Mouse (Mus musculus) embryonic facial prominence, embryonic 10.5 days (tissue): ENCODE measurements at regions not wholly inside any gene's neighbourhood (a gene's known extent, or its start where the extent isn't known, plus 50 kb on each side); places are given as distances from the start of the nearest gene placed in this dataset.

Experiments used
- DNase-seq: peaks from one replicate; pipeline ENCODE4 v3.0.0-alpha.2; 2017; ENCODE audit warnings: low spot score
- H3K27ac ChIP-seq: fragments of 300-500 bp; sonication (generic); replicated peaks from 2 replicates; pipeline ENCODE4 v1.5.1; 2016; ENCODE audit warnings: mild to moderate bottlenecking
- H3K27me3 ChIP-seq: fragments of 300-500 bp; sonication (generic); replicated peaks from 2 replicates; pipeline ENCODE4 v1.6.1; 2016; ENCODE audit warnings: low read depth, mild to moderate bottlenecking; ENCODE audit not compliant: poor library complexity, severe bottlenecking
- H3K36me3 ChIP-seq: fragments of 300-500 bp; sonication (generic); replicated peaks from 2 replicates; pipeline ENCODE4 v1.6.1; 2016; ENCODE audit warnings: mild to moderate bottlenecking, moderate library complexity
- H3K4me1 ChIP-seq: fragments of 300-500 bp; sonication (generic); 2 replicates; pipeline ENCODE4 v1.6.1; 2016
- H3K4me3 ChIP-seq: fragments of 300-500 bp; sonication (generic); 2 replicates; pipeline ENCODE4 v1.5.1; 2016; ENCODE audit warnings: mild to moderate bottlenecking, moderate library complexity
- H3K9me3 ChIP-seq: fragments of 300-500 bp; sonication (generic); 2 replicates; pipeline ENCODE4 v1.6.1; 2016; ENCODE audit warnings: mild to moderate bottlenecking
- WGBS: fragments of 180-500 bp; shearing (Covaris S2); methylation state at CpG from one replicate; pipeline ENCODE4 v1.1.7; 2016; 5-methylcytosine and 5-hydroxymethylcytosine counted together

GRCm38 (mm10) chr6:89236226-89236625 is 126.2 kb downstream of the Plxna1 start:
- peaks cover 26% of the 10 kb centered on the region for H3K27me3 ChIP-seq
- DNase-seq: no peak
- peaks cover 35% of the 10 kb centered on the region for H3K4me1 ChIP-seq
- no peaks in the 10 kb centered on the region for H3K9me3 ChIP-seq
- H3K27ac ChIP-seq: no peak overlapping the region
- WGBS: 16% methylated on average over 8 of the region's 8 CpGs
- no peak overlapping the region for H3K4me3 ChIP-seq
- H3K36me3 ChIP-seq: no peaks in the 10 kb centered on the region

GRCm38 (mm10) chr6:89236892-89237646 is 125.4 kb downstream of the Plxna1 start:
- H3K27me3 ChIP-seq: peaks cover 26% of the 10 kb centered on the region
- H3K4me1 ChIP-seq: peaks cover 38% of the 10 kb centered on the region
- 83% methylated on average over 10 of the region's 10 CpGs for WGBS
- H3K4me3 ChIP-seq: no peak overlapping the region
- H3K9me3 ChIP-seq: no peaks in the 10 kb centered on the region
- H3K27ac ChIP-seq: no peak overlapping the region
- no peaks in the 10 kb centered on the region for H3K36me3 ChIP-seq
- no peak for DNase-seq

- H3K36me3 ChIP-seq: no peaks in the 10 kb centered on the region
- WGBS: 62% methylated on average over 14 of the region's 14 CpGs
- peaks cover 50% of the 10 kb centered on the region for H3K4me1 ChIP-seq
- H3K9me3 ChIP-seq: no peaks in the 10 kb centered on the region
- no peak overlapping the region for H3K4me3 ChIP-seq
- peaks cover 26% of the 10 kb centered on the region for H3K27me3 ChIP-seq
- DNase-seq: no peak
- H3K27ac ChIP-seq: no peak overlapping the region
These were observed 123.5 kb downstream of the Plxna1 start for GRCm38 (mm10) chr6:89238871-89239270.

- Histone ChIP-seq H3K9me3 (no peaks in the 10 kb centered on the region), H3K36me3 (no peaks in the 10 kb centered on the region), H3K27me3 (peaks cover 23% of the 10 kb centered on the region), H3K4me1 (peaks cover 50% of the 10 kb centered on the region), H3K27ac (0 out of 2 replicates have a peak overlapping the region, but pooled peaks have one; percentile 30), H3K4me3 (no peak overlapping the region)
- WGBS: 52% methylated on average over 8 of the region's 8 CpGs
- DNase-seq: no peak
These were observed 122.9 kb downstream of the Plxna1 start for GRCm38 (mm10) chr6:89239511-89239910.

GRCm38 (mm10) chr6:89240168-89240705 is 122.2 kb downstream of the Plxna1 start:
- WGBS: 26% methylated on average over 4 of the region's 4 CpGs
- DNase-seq: no peak
- peaks cover 50% of the 10 kb centered on the region for H3K4me1 ChIP-seq
- no peak overlapping the region for H3K4me3 ChIP-seq
- H3K36me3 ChIP-seq: no peaks in the 10 kb centered on the region
- H3K27ac ChIP-seq: no peak overlapping the region
- H3K9me3 ChIP-seq: no peaks in the 10 kb centered on the region
- peaks cover 17% of the 10 kb centered on the region for H3K27me3 ChIP-seq

- peaks cover 36% of the 10 kb centered on the region for H3K4me1 ChIP-seq
These were observed 119.8 kb downstream of the Plxna1 start for GRCm38 (mm10) chr6:89242371-89243288.

GRCm38 (mm10) chr6:89245506-89245905 is 116.9 kb downstream of the Plxna1 start:
- Histone ChIP-seq H3K36me3 (no peaks in the 10 kb centered on the region), H3K4me1 (peaks cover 15% of the 10 kb centered on the region), H3K27me3 (0 out of 2 replicates have a peak, but pooled peaks cover 4% of the 10 kb centered on the region), H3K27ac (no peak overlapping the region), H3K9me3 (no peaks in the 10 kb centered on the region), H3K4me3 (no peak overlapping the region)
- no peak for DNase-seq
- WGBS: 64% methylated on average over 8 of the region's 8 CpGs

More at GRCm38 (mm10) chr6:89242371-89243288, 119.8 kb downstream of the Plxna1 start:
- no peak overlapping the region for H3K27ac ChIP-seq
- DNase-seq: peak; percentile 76
- no peak overlapping the region for H3K4me3 ChIP-seq
- H3K36me3 ChIP-seq: no peaks in the 10 kb centered on the region
- H3K27me3 ChIP-seq: 0 out of 2 replicates have a peak, but pooled peaks cover 4% of the 10 kb centered on the region
- no peaks in the 10 kb centered on the region for H3K9me3 ChIP-seq
- 28% methylated on average over 18 of the region's 18 CpGs for WGBS

- no peak for DNase-seq
- Histone ChIP-seq H3K27ac (no peak overlapping the region), H3K27me3 (0 out of 2 replicates have a peak, but pooled peaks cover 4% of the 10 kb centered on the region), H3K9me3 (no peaks in the 10 kb centered on the region), H3K4me3 (no peak overlapping the region), H3K36me3 (no peaks in the 10 kb centered on the region), H3K4me1 (peaks cover 15% of the 10 kb centered on the region)
- 92% methylated on average over 5 of the region's 5 CpGs for WGBS
These were observed 116.2 kb downstream of the Plxna1 start for GRCm38 (mm10) chr6:89246261-89246660.

GRCm38 (mm10) chr6:89248574-89248973 is 113.8 kb downstream of the Plxna1 start:
- no peaks in the 10 kb centered on the region for H3K9me3 ChIP-seq
- no peak overlapping the region for H3K4me3 ChIP-seq
- H3K27me3 ChIP-seq: 0 out of 2 replicates have a peak, but pooled peaks cover 4% of the 10 kb centered on the region
- no peak for DNase-seq
- no peaks in the 10 kb centered on the region for H3K36me3 ChIP-seq
- no peak overlapping the region for H3K27ac ChIP-seq
- no peaks in the 10 kb centered on the region for H3K4me1 ChIP-seq
- 86% methylated on average over 9 of the region's 9 CpGs for WGBS

GRCm38 (mm10) chr6:89249303-89249702 is 113.1 kb downstream of the Plxna1 start:
- no peaks in the 10 kb centered on the region for H3K9me3 ChIP-seq
- DNase-seq: no peak
- 0 out of 2 replicates have a peak, but pooled peaks cover 4% of the 10 kb centered on the region for H3K27me3 ChIP-seq
- H3K4me1 ChIP-seq: no peaks in the 10 kb centered on the region
- H3K27ac ChIP-seq: no peak overlapping the region
- no peak overlapping the region for H3K4me3 ChIP-seq
- 85% methylated on average over 8 of the region's 8 CpGs for whole genome bisulfite sequencing
- H3K36me3 ChIP-seq: no peaks in the 10 kb centered on the region

- 90% methylated on average over 4 of the region's 4 CpGs for WGBS
These were observed 110.8 kb downstream of the Plxna1 start for GRCm38 (mm10) chr6:89251641-89252040.

GRCm38 (mm10) chr6:89256022-89256421 is 106.4 kb downstream of the Plxna1 start:
- H3K9me3 ChIP-seq: no peaks in the 10 kb centered on the region
- 52% methylated on average over 4 of the region's 4 CpGs for WGBS
- H3K27me3 ChIP-seq: no peaks in the 10 kb centered on the region
- H3K27ac ChIP-seq: no peak overlapping the region
- no peak for DNase-seq
- no peaks in the 10 kb centered on the region for H3K36me3 ChIP-seq
- no peak overlapping the region for H3K4me3 ChIP-seq
- 0 out of 2 replicates have a peak, but pooled peaks cover 8% of the 10 kb centered on the region for H3K4me1 ChIP-seq

More at GRCm38 (mm10) chr6:89251641-89252040, 110.8 kb downstream of the Plxna1 start:
- Histone ChIP-seq H3K4me1 (0 out of 2 replicates have a peak, but pooled peaks cover 5% of the 10 kb centered on the region), H3K9me3 (no peaks in the 10 kb centered on the region), H3K4me3 (no peak overlapping the region), H3K27ac (no peak overlapping the region), H3K36me3 (no peaks in the 10 kb centered on the region), H3K27me3 (no peaks in the 10 kb centered on the region)
- DNase-seq: no peak
